Mouse (Mus musculus) left cerebral cortex, adult 2 months (tissue): ENCODE results near the gene Add1. TPM values are rescaled to one million over a fixed set of nuclear protein-coding genes. Genes with fewer than 3 reads are reported as not detected.

ENCODE experiments used
- DNase-seq, 2 experiments: peaks; one replicate each; pipeline ENCODE4 v3.0.0; 2021 to 2022; ENCODE audit warnings: low spot score in 2 of 2, mixed read lengths in 1 of 2; ENCODE audit errors: extremely low spot score in 1 of 2
- H3K27ac ChIP-seq: fragments of 200-600 bp; 2 replicates; pipeline ENCODE4 v1.8.1; 2022
- H3K4me3 ChIP-seq: fragments of 200-600 bp; 2 replicates; pipeline ENCODE4 v1.8.1; 2022
- CTCF ChIP-seq: fragments of 200-600 bp; IDR thresholded peaks from 2 replicates; pipeline ENCODE4 v1.8.1; 2022; ENCODE audit warnings: antibody characterized with exemption, mild to moderate bottlenecking, moderate library complexity
- intact Hi-C: fragments of 180-260 bp; cut with DNase I; formaldehyde crosslinking; loops from one replicate; pipeline ENCODE4 v1.15.1; 2025
- long read RNA-seq, 2 experiments: library from polyadenylated mRNA; stranded (forward); transcript quantifications; one replicate each; pipeline ENCODE4 v2.0.0; 2021; ENCODE audit warnings: borderline mapping rate in 2 of 2
- total RNA-seq, 2 experiments: library from RNA; stranded (reverse); gene quantifications; 2 replicates each; pipeline ENCODE4 v1.2.3; 2021

Add1 gene
- total RNA-seq: 100 to 1,000 TPM; 409 to 413 TPM
- long read RNA-seq, experiment 1, full-length matches to known transcripts: 144 of 338 reads
- long read RNA-seq, experiment 1, partial matches to known transcripts: 39 of 338 reads
- long read RNA-seq, experiment 1, other reads (novel, unspliced or antisense): 155 of 338 reads
- long read RNA-seq, experiment 2, full-length matches to known transcripts: 99 of 240 reads
- long read RNA-seq, experiment 2, partial matches to known transcripts: 53 of 240 reads
- long read RNA-seq, experiment 2, other reads (novel, unspliced or antisense): 88 of 240 reads

GRCm38 (mm10) chr5:34573268-34574221, at the start of gene Add1:
Gene Add1 (plus strand): TSS chr5:34573664.
- intact Hi-C loops: no loop called here
- peak; percentile 14 for TF ChIP-seq CTCF

GRCm38 (mm10) chr5:34523958-34524485, 49.4 kb upstream of the Add1 start:
- TF ChIP-seq CTCF: peak; percentile 18
- no peak overlapping the region for H3K4me3 ChIP-seq
- intact Hi-C loops: loop anchor here (2.0 to 10.0 kb wide), 2 partner anchors 113 to 241 kb away; partner anchors contain the start of genes Htt and Mfsd10

More at GRCm38 (mm10) chr5:34573268-34574221, at the start of gene Add1:
- DNase-seq: peak; percentile 97 to 98
- Histone ChIP-seq H3K27ac (peak within 1 kb of the TSS; percentile 98), H3K4me3 (peak within 1 kb of the TSS; percentile 97)

GRCm38 (mm10) chr5:34524511-34524910, 49.0 kb upstream of the Add1 start:
- no peak for DNase-seq
- intact Hi-C loops: loop anchor here (2.0 to 10.0 kb wide), 2 partner anchors 112 to 240 kb away; partner anchors contain the start of genes Htt and Mfsd10
- H3K4me3 ChIP-seq: no peak overlapping the region
- H3K27ac ChIP-seq: no peak overlapping the region
- no peak for TF ChIP-seq CTCF

More at GRCm38 (mm10) chr5:34523958-34524485, 49.4 kb upstream of the Add1 start:
- DNase-seq: no peak
- no peak overlapping the region for H3K27ac ChIP-seq

GRCm38 (mm10) chr5:34525663-34526476, 47.6 kb upstream of the Add1 start, which contains the start of gene Sh3bp2:
Gene Sh3bp2 (plus strand): TSS chr5:34525838.
- DNase-seq: peak; percentile 79 to 85
- peak within 1 kb of the TSS; percentile 54 for H3K4me3 ChIP-seq
- intact Hi-C loops: loop anchor here (2.0 to 10.0 kb wide), 2 partner anchors 111 to 239 kb away; partner anchors contain the start of genes Htt and Mfsd10
- TF ChIP-seq CTCF: peak; percentile 2; the same call in 1 of the 2 replicates
- 0 out of 2 replicates have a peak within 1 kb of the TSS, but pooled peaks have one; percentile 34 for H3K27ac ChIP-seq

- no peak for TF ChIP-seq CTCF
- DNase-seq: no peak
- Histone ChIP-seq H3K4me3 (peak overlapping the region; percentile 6; the same call in 1 of the 2 replicates), H3K27ac (no peak overlapping the region)
- intact Hi-C loops: loop anchor here (10.0 kb wide), 1 partner anchor 238 kb away; the partner anchor contains the start of gene Htt
Observed at GRCm38 (mm10) chr5:34526477-34526775, 47.0 kb upstream of the Add1 start.

- no peak overlapping the region for H3K27ac ChIP-seq
- H3K4me3 ChIP-seq: no peak overlapping the region
- intact Hi-C loops: loop anchor here (10.0 kb wide), 1 partner anchor 237 kb away; the partner anchor contains the start of gene Htt
- DNase-seq: no peak
- TF ChIP-seq CTCF: no peak
Observed at GRCm38 (mm10) chr5:34527352-34527751, 46.1 kb upstream of the Add1 start.

- intact Hi-C loops: loop anchor here (10.0 kb wide), 1 partner anchor 236 kb away; the partner anchor contains the start of gene Htt
- DNase-seq: no peak
Observed at GRCm38 (mm10) chr5:34528724-34529123, 44.7 kb upstream of the Add1 start.

GRCm38 (mm10) chr5:34530116-34530515, 43.3 kb upstream of the Add1 start:
- Histone ChIP-seq H3K4me3 (no peak overlapping the region), H3K27ac (no peak overlapping the region)
- DNase-seq: no peak
- intact Hi-C loops: no loop called here
- no peak for TF ChIP-seq CTCF

More at GRCm38 (mm10) chr5:34528724-34529123, 44.7 kb upstream of the Add1 start:
- no peak for TF ChIP-seq CTCF
- Histone ChIP-seq H3K27ac (no peak overlapping the region), H3K4me3 (no peak overlapping the region)

- Histone ChIP-seq H3K4me3 (no peak overlapping the region), H3K27ac (no peak overlapping the region)
- intact Hi-C loops: no loop called here
- no peak for DNase-seq
- no peak for TF ChIP-seq CTCF
Observed at GRCm38 (mm10) chr5:34530687-34531086, 42.8 kb upstream of the Add1 start.

GRCm38 (mm10) chr5:34533066-34533465, 40.4 kb upstream of the Add1 start:
- intact Hi-C loops: no loop called here
- Histone ChIP-seq H3K4me3 (no peak overlapping the region), H3K27ac (no peak overlapping the region; the same call in 1 of the 2 replicates)
- no peak for DNase-seq
- no peak for TF ChIP-seq CTCF

GRCm38 (mm10) chr5:34533820-34534219, 39.6 kb upstream of the Add1 start:
- intact Hi-C loops: no loop called here
- Histone ChIP-seq H3K27ac (peak overlapping the region; percentile 11; the same call in 1 of the 2 replicates), H3K4me3 (no peak overlapping the region)
- no peak for TF ChIP-seq CTCF
- peak in 1 of 2 experiments; percentile 20 for DNase-seq
